Mouse (Mus musculus) heart, postnatal 36 days (tissue): ENCODE measurements around the gene Ints6. TPM values are rescaled to one million over a fixed set of nuclear protein-coding genes. Genes with fewer than 3 reads are reported as not detected.
"Not testable (repeated sequence)": the region's sequence is repeated elsewhere in the genome, so short reads cannot be mapped to it uniquely, and the experiment has no call there.

ENCODE experiments used
- DNase-seq, 2 experiments: peaks; one replicate each; pipeline ENCODE4 v3.0.0; 2021 to 2022
- intact Hi-C: fragments of 180-260 bp; cut with DNase I; formaldehyde crosslinking; loops from one replicate; pipeline ENCODE4 v1.15.1; 2025
- total RNA-seq, 2 experiments: library from RNA; stranded (reverse); gene quantifications; 2 replicates each; pipeline ENCODE4 v1.2.3; 2021

The Ints6 gene
- total RNA-seq, 2 experiments from 2014 or later, result 14.5 to 21.4 TPM

- DNase-seq, result no peak
- intact Hi-C loops, result no loop called here
These were observed 2.3 kb downstream of the Ints6 start for GRCm38 (mm10) chr14:62758714-62759113.

GRCm38 (mm10) chr14:62755095-62755640 lies 5.8 kb downstream of the Ints6 start:
- DNase-seq, result no peak
- intact Hi-C loops, result no loop called here

DNA sequence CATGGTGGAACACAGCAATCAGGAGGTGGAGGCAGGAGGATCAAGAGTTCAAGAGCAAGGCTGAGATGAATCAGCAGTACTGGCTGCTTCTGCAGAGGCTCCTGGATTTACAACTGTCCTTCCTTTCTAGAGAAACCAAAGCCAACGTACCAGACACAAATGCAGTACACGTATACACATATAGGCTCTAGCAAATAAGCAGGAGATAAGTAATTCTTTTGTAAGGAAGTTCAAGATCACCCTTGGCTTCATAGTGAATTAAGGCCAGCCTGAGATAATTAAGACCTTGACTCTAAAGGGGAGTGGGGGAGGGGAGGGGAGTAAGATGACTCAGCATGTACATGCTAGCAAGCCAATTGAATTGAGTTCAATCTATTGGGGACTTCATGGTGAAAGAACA lies 9.5 kb downstream of the Ints6 start:
- no peak for DNase-seq
- intact Hi-C loops, result no loop called here

DNA sequence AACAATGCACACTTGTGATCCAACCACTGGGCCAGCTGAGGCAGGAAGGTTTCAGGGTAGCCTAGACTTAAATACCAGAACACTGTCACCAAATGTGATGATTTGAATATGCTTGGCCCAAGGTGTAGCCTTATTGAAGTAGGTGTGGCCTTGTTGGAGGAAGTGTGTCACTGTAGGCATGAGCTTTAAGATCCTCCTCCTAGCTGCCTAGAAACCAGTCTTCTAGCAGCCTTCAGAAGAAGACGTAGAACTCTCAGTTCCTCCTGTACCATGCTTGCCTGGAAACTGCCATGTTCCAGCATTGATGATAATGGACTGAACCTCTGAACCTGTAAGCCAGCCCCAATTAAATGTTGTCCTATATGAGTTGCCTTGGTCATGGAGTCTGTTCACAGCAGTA lies 25.3 kb downstream of the Ints6 start:
- DNase-seq, result no peak
- intact Hi-C loops, result no loop called here

- no peak for DNase-seq
- intact Hi-C loops, result no loop called here
These were observed 27.3 kb downstream of the Ints6 start for GRCm38 (mm10) chr14:62733666-62734065.

DNA sequence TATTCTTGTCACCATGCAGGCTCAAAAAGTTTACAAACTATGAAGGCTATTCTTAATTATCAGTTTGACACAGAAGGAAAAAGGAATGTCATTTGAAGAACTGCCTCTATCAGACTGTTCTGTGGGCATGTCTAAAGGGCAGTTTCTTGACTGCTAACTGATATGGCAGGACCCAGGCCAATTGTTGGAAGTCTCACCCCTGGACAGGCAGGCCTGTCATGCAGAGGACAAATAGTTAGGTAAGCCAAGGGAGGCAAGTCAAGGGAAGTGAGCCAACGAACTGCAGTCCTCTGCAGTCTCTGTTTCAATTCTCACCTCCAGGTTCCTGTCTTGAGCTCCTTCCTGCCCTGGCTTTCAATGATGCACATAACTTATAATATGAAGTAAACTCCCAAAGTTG lies 29.1 kb downstream of the Ints6 start:
- no peak for DNase-seq
- intact Hi-C loops, result no loop called here

DNA sequence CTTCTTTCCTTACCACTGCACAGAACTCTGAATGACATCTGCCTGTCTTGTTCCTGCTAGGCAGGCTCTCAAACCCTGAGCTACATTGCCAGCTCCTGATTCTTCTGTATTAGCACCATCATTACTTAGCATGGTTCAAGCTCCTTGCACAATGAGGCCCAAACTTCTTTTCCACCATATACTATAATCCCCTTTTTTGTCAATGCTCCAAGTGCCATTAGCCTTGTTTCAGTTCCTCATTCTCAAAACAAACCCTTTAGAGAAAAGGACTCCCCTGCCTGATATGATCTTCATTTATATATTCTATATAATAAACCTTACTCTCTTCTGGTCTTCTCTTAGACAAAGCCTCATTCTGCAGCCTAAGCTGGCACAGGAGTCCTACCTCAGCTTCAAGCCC lies 36.4 kb downstream of the Ints6 start:
- intact Hi-C loops, result no loop called here
- no peak for DNase-seq

DNA sequence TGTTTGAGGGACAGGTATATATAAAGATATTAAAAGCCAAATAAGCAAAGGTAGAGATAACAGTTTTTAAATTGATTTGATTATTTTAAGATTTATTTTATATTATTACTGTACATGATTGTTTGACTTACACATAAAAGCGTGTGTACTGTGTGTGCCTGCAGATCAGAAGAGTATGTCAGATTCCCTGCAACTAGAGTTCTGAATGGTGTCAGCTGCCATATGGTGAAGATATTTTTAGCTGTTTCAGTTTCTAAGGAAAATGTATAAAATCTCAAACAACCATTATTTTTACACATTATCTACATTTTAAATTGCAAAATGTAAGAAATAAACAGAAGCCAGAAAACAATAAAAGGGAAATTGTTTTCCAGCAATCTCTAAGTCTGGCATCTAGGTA lies 39.3 kb downstream of the Ints6 start:
- DNase-seq, result no peak
- intact Hi-C loops, result no loop called here

GRCm38 (mm10) chr14:62718161-62718560 lies 42.8 kb downstream of the Ints6 start:
- DNase-seq, result no peak
- intact Hi-C loops, result no loop called here

GRCm38 (mm10) chr14:62673646-62674045 lies 87.3 kb downstream of the Ints6 start:
- DNase-seq, result no peak
- intact Hi-C loops, result no loop called here

DNA sequence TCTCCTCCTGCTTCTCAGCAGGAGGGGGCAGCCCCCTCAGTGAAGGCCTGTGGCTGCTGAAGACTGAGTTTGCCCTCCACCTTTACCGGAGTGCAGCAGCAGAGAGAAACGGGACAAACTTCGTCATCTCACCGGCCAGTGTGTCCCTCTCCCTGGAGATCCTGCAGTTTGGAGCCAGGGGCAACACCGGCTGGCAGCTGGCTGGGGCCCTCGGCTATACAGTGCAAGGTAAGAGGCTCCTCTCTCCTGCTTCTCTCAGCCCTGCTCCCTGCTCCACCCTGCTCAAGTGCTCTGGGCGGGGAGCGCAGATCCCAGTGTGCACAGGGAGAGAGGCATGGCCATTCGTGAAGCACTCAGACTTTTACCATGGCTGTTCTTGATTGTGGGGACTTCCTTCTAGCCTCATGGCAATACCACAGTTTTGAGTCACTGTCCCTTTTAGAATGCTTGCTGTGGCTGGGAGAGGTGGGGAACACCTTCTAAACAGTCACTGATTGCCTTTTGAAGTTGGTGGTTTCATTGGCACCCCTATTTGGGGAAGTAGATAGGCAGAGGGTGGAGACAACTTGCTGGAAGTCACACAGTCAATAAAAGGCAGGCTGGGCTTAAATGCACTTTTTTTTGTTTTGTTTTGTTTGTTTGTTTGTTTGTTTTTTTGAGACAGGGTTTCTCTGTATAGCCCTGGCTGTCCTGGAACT lies 95.8 kb downstream of the Ints6 start:
- intact Hi-C loops, result no loop called here
- no peak for DNase-seq

DNA sequence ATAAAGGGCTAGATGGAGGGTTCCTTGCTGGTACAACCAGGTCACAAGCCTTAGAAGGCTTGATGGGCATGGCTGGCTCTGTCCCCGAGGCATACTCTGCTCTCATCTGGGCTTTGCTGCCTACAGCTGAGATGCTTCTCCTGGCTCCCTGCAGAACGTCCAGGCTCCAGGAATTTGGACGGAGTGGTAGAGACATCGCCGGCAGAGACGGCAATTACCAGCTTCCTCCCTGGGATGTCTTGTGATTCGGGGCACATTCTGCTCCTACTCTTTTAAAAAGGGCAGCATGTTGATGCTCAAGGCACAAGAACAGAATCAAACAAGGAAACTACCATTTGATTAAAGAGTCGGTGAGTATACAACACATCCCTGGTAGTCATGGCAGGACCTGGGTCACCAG lies 97.6 kb downstream of the Ints6 start, which contains the start of gene Serpine3:
Gene Serpine3 (plus strand): TSS at position 301 of the 400 bp plus-strand sequence.
- intact Hi-C loops, result no loop called here
- no peak for DNase-seq

DNA sequence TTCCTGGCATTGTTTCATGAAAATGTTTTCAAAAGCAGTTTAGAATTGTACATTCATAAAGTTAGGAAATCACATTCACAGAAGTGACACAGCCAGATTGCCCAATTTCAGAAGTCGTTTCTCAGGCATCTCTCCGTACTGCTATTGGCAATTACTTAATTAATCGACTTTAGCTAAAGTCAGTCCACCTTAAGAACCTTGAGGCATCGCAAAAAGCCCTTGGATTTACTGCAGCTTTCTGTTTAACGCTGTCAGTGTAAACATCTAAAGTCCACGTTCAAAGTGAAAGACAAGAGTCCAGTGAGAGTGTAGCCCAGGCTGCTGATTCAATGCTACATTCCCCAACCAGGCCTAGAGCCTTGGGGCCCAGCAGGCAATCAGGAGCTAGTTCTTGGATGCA lies 98.6 kb downstream of the Ints6 start:
- DNase-seq, result no peak
- intact Hi-C loops, result no loop called here

DNA sequence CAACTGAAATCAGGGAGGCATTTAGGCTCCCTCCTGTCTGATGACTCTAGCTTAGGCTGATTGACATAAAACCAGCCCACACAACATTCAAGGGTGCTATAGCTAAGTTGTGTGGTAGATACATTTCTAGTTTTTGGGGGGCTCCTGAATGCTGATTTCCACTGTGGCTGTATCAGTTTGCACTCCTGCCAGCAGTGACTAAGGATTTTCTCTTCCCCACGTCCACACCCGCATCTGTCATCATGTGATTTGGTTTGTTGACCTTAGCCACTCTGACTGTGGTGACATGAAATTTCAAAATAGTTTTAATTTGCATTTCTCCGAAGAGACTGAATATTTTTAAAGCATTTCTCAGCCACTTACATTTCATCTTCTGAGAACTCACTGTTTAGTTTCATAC lies 103.5 kb downstream of the Ints6 start:
- no peak for DNase-seq
- intact Hi-C loops, result no loop called here

DNA sequence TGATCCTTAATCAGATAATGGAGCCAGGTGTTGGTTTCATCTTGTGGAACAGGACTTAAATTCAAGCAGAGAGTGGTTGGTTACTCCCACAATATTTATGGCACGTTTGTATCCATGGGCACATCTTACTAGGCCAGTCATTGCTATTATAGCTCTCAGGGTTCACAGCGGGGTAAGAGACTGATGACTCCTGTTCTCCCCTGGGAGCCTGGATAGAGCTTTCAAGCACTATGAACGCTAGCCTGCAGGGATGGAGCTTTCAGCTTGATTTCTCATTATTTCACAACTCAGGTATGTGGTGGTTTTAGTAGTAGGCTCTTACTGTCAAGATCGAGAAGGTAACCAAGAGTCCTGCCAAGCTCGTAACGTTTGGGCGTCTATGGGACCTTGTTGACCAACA lies 105.0 kb downstream of the Ints6 start:
- no peak for DNase-seq
- intact Hi-C loops, result no loop called here

- DNase-seq, result no peak
- intact Hi-C loops, result no loop called here
These were observed 109.2 kb downstream of the Ints6 start for GRCm38 (mm10) chr14:62651771-62652170.

- intact Hi-C loops, result no loop called here
- no peak for DNase-seq
These were observed 110.6 kb downstream of the Ints6 start for GRCm38 (mm10) chr14:62650376-62650775.

GRCm38 (mm10) chr14:62648405-62648804 lies 112.6 kb downstream of the Ints6 start:
- no peak for DNase-seq
- intact Hi-C loops, result no loop called here

DNA sequence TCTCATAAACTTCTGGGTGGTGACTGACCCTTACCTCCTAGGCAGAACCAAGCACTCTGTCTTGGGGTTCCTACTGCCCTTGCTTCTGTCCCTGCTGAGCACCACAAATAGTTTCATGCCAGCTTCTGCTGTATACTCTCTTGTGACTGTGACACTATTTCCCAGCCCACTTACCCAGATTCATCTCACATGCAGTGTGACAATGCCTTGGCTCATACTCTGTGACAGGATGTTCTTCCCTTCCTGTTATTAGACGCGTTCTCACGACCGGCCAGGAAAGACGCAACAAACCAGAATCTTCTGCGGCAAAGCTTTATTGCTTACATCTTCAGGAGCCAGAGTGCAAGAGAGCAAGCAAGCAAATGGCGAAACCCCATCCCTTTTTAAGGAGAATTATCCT lies 118.6 kb downstream of the Ints6 start:
- intact Hi-C loops, DNase-seq: not testable (repeated sequence)

- no peak for DNase-seq
- intact Hi-C loops, result no loop called here
These were observed 120.6 kb downstream of the Ints6 start for GRCm38 (mm10) chr14:62640396-62640795.

DNA sequence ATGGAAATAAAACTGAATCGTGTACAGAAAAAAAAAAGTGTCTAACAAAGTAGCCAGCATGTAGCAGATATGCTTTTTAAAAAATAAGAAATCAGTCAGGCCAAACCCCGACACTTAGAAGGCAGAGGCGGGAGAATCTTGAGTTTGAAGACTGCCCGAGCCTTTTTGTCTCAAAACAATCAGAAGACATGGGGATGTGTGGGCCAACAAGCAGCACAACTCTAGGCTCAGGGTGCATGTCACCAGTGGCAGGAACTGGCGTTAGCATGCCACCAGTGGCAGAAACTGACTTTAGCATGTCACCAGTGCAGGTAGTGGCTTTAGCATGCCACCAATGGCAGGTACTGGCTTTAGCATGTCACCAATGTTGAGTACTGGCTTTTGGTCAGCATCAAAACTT lies 121.4 kb downstream of the Ints6 start:
- DNase-seq, result no peak
- intact Hi-C loops, result loop anchor here (5.0 kb wide), 3 partner anchors 198 to 338 kb away; partner anchors contain the start of gene Wdfy2

DNA sequence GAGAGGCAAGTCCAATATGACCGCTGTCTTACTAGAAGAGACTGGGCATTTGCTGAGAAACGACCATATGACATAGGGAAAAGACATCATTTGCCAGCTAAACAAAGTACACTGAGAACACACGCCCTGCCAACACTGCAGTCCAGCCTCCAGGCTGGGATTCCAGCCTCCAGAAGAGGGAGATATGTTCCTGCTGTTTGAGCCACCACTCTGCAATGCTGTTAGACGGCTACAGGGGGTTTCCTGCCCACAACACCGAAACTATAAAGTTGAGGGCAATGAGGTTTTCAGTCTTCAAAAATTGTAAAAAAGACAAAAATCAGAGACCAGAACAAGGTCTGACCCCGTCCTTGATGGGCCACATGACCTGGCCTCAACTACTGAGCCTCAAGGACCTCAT lies 121.9 kb downstream of the Ints6 start:
- intact Hi-C loops, result loop anchor here (5.0 kb wide), 3 partner anchors 198 to 338 kb away; partner anchors contain the start of gene Wdfy2
- peak; percentile 21 to 32 for DNase-seq

GRCm38 (mm10) chr14:62638345-62638702 lies 122.6 kb downstream of the Ints6 start:
- intact Hi-C loops, result loop anchor here (5.0 kb wide), 3 partner anchors 199 to 339 kb away; partner anchors contain the start of gene Wdfy2

More at GRCm38 (mm10) chr14:62638345-62638702, 122.6 kb downstream of the Ints6 start:
- DNase-seq, result no peak
